Comparison of ENCODE assay signal across 30 mouse cellular contexts in genomic region chr10:18891110-18891509, GRCm38 (mm10). TPM values are rescaled to one million over a fixed set of nuclear protein-coding genes. Genes with fewer than 3 reads are reported as not detected.
DNase-seq lines count a peak whose midpoint lies in the region; ATAC-seq and TF ChIP-seq lines count a peak whose summit lies in the region.
"Had no signal": no experiment of that assay in that cellular context is flagged by ENCODE, and none has a peak within 500 bp of the region (broad histone marks: within the 10 kb centered on the region; RNA-seq: fewer than 3 reads in every experiment).

No protein-coding gene starts in this region.

- H3K4me3 ChIP-seq in liver, postnatal 0 days (ENCODE audit: low read depth, low read length) = no peak overlapping the region
- no peak overlapping the region for H3K4me3 ChIP-seq in liver, embryonic 11.5 days (ENCODE audit: low read depth, low read length)
- H3K4me3 ChIP-seq: embryonic facial prominence, embryonic 13.5 days; forebrain, embryonic 10.5 days; forebrain, embryonic 15.5 days; hindbrain, embryonic 12.5 days; intestine, embryonic 15.5 days; limb, embryonic 13.5 days; midbrain, embryonic 10.5 days; midbrain, embryonic 15.5 days; neural tube, embryonic 15.5 days; stomach, embryonic 15.5 days had no signal

- no peak overlapping the region for H3K4me2 ChIP-seq in liver, postnatal 0 days (ENCODE audit: low read depth, low read length)
- H3K4me2 ChIP-seq in liver, embryonic 11.5 days = no peak overlapping the region
- H3K4me2 ChIP-seq: embryonic facial prominence, embryonic 13.5 days; forebrain, embryonic 15.5 days; heart, embryonic 11.5 days; hindbrain, embryonic 12.5 days; intestine, embryonic 15.5 days; limb, embryonic 13.5 days; midbrain, embryonic 15.5 days; neural tube, embryonic 15.5 days; stomach, embryonic 15.5 days had no signal

- H3K27me3 ChIP-seq in liver, postnatal 0 days (ENCODE audit: insufficient read depth, low read length) = no peaks in the 10 kb centered on the region
- H3K27me3 ChIP-seq in liver, embryonic 11.5 days (replicated peaks; ENCODE audit: control insufficient read depth, insufficient read depth, low read length) = no peaks in the 10 kb centered on the region
- H3K27me3 ChIP-seq: embryonic facial prominence, embryonic 13.5 days; forebrain, embryonic 15.5 days; hindbrain, embryonic 12.5 days; intestine, embryonic 15.5 days; limb, embryonic 13.5 days; midbrain, embryonic 15.5 days; neural tube, embryonic 15.5 days; stomach, embryonic 15.5 days had no signal

- no peak for ATAC-seq in liver, postnatal 0 days
- ATAC-seq in liver, embryonic 11.5 days (replicated peaks; ENCODE audit: low FRiP score) = peak; percentile 74
- peak; percentile 68 for ATAC-seq in megakaryocyte progenitor cell, adult 5-6 weeks (replicated peaks; ENCODE audit: poor library complexity)
- ATAC-seq: forebrain, embryonic 15.5 days; hindbrain, postnatal 0 days; intestine, embryonic 15.5 days; midbrain, embryonic 15.5 days had no signal

- intact Hi-C loops in gastrocnemius, postnatal 36 days (cut with DNase I) = no loop called here

- TF ChIP-seq CTCF in liver, postnatal 0 days (IDR thresholded peaks at IDR 0.05; ENCODE audit: low read depth) = no peak

- TF ChIP-seq EP300 in liver, postnatal 0 days (IDR thresholded peaks at IDR 0.05; ENCODE audit: low read depth) = no peak

- no peak overlapping the region for H3K27ac ChIP-seq in liver, postnatal 0 days (ENCODE audit: low read depth)
- H3K27ac ChIP-seq in liver, embryonic 11.5 days (ENCODE audit: low read depth, low read length) = no peak overlapping the region
- H3K27ac ChIP-seq: embryonic facial prominence, embryonic 13.5 days; forebrain, embryonic 10.5 days; forebrain, embryonic 15.5 days; hindbrain, embryonic 12.5 days; hindbrain, postnatal 0 days; intestine, embryonic 15.5 days; limb, embryonic 13.5 days; midbrain, embryonic 10.5 days; midbrain, embryonic 15.5 days; neural tube, embryonic 15.5 days; stomach, embryonic 15.5 days had no signal

- peaks cover 5% of the 10 kb centered on the region; the same call in 1 of the 2 replicates for H3K4me1 ChIP-seq in liver, postnatal 0 days (ENCODE audit: insufficient read depth)
- no peaks in the 10 kb centered on the region; the same call in 1 of the 2 replicates for H3K4me1 ChIP-seq in liver, embryonic 11.5 days (replicated peaks; ENCODE audit: control insufficient read depth, insufficient read depth, low read length)
- H3K4me1 ChIP-seq: embryonic facial prominence, embryonic 13.5 days; forebrain, embryonic 10.5 days; forebrain, embryonic 15.5 days; hindbrain, embryonic 12.5 days; midbrain, embryonic 10.5 days; midbrain, embryonic 15.5 days; neural tube, embryonic 15.5 days; stomach, embryonic 15.5 days had no signal

- no peaks in the 10 kb centered on the region for H3K36me3 ChIP-seq in liver, postnatal 0 days (replicated peaks; ENCODE audit: insufficient read depth, low read length)
- H3K36me3 ChIP-seq in liver, embryonic 11.5 days (ENCODE audit: control insufficient read depth, insufficient read depth, low read length) = no peaks in the 10 kb centered on the region
- H3K36me3 ChIP-seq: embryonic facial prominence, embryonic 13.5 days; forebrain, embryonic 10.5 days; forebrain, embryonic 15.5 days; hindbrain, embryonic 12.5 days; intestine, embryonic 15.5 days; limb, embryonic 13.5 days; midbrain, embryonic 10.5 days; midbrain, embryonic 15.5 days; neural tube, embryonic 15.5 days; stomach, embryonic 15.5 days had no signal

- H3K9me3 ChIP-seq in liver, postnatal 0 days (ENCODE audit: low read length) = no peaks in the 10 kb centered on the region
- H3K9me3 ChIP-seq in liver, embryonic 11.5 days (ENCODE audit: control insufficient read depth, low read length) = no peaks in the 10 kb centered on the region
- H3K9me3 ChIP-seq: embryonic facial prominence, embryonic 13.5 days; forebrain, embryonic 10.5 days; forebrain, embryonic 15.5 days; hindbrain, embryonic 12.5 days; intestine, embryonic 15.5 days; limb, embryonic 13.5 days; midbrain, embryonic 10.5 days; midbrain, embryonic 15.5 days; neural tube, embryonic 15.5 days; stomach, embryonic 15.5 days had no signal

- no peak overlapping the region for H3K9ac ChIP-seq in liver, postnatal 0 days (replicated peaks)
- no peak overlapping the region for H3K9ac ChIP-seq in liver, embryonic 11.5 days (ENCODE audit: low read depth, low read length)
- H3K9ac ChIP-seq: embryonic facial prominence, embryonic 13.5 days; forebrain, embryonic 15.5 days; hindbrain, embryonic 12.5 days; intestine, embryonic 15.5 days; limb, embryonic 13.5 days; midbrain, embryonic 15.5 days; neural tube, embryonic 15.5 days; stomach, embryonic 15.5 days had no signal

- peak; percentile 32 for DNase-seq in liver
- DNase-seq in liver, postnatal 0 days = no peak
- DNase-seq in liver, embryonic 11.5 days (ENCODE audit: low spot score) = no peak
- DNase-seq in heart, adult 11 months = no peak
- DNase-seq in adrenal gland, postnatal 10 days = no peak
- no peak for DNase-seq in gastrocnemius, postnatal 36 days
- DNase-seq: adrenal gland, postnatal 14 days; cerebellum, adult 11-12 months; cerebellum, adult 9-11 months; heart, postnatal 36 days; kidney, adult 8-10 months; kidney, postnatal 10 days; layer of hippocampus, adult 9-11 months; lung, postnatal 36 days; retina, postnatal 1 day; right cerebral cortex, postnatal 14 days; thymus, postnatal 14 days had no signal

RNA-seq across cellular contexts. Expression of gene Perp, which starts 46.3 kb away (rescaled TPM):
- polyA plus RNA-seq in liver, postnatal 0 days (2015; fragmentation: Nextera tagmentation; extraction: Ambion mirVana) = 68.3 and 68.7 TPM in 2 replicates
- 10.4 and 11.6 TPM in 2 replicates for polyA plus RNA-seq in liver, embryonic 11.5 days (2014; fragmentation: Nextera tagmentation; extraction: Ambion mirVana)
- 0.42 and 1.1 TPM in 2 replicates for total RNA-seq in megakaryocyte progenitor cell, adult 5-6 weeks (2015)
- total RNA-seq in megakaryocyte progenitor cell, adult 5-6 weeks (2017) = 1.3 and 1.4 TPM in 2 replicates
- total RNA-seq in adrenal gland, postnatal 10 days (2021) = 10 to 100 TPM in 1 of 2 experiments, 1 to 10 TPM in 1; 7.8 to 15.7 TPM
- 1 to 10 TPM; 1.3 to 1.6 TPM for total RNA-seq in gastrocnemius, postnatal 36 days (2021)
